Mouse (Mus musculus) ovary, adult 18-20 months (tissue): ENCODE measurements around the gene Twf1.
A peak's percentile ranks its signal among the peaks of the same experiment; 100 is the strongest.

ENCODE experiments used
- DNase-seq: peaks from one replicate; pipeline ENCODE4 v3.0.0; 2022; ENCODE audit warnings: low spot score, mixed read lengths

The Twf1 gene

GRCm38 (mm10) chr15:94572746-94573145 is 16.9 kb downstream of the Twf1 start:
- DNase-seq, result no peak

GRCm38 (mm10) chr15:94571501-94571900 is 18.2 kb downstream of the Twf1 start:
- DNase-seq, result no peak

- no peak for DNase-seq
These were observed 21.1 kb downstream of the Twf1 start for GRCm38 (mm10) chr15:94568496-94569182.

GRCm38 (mm10) chr15:94565854-94566253 is 23.8 kb downstream of the Twf1 start:
- DNase-seq, result no peak

- no peak for DNase-seq
These were observed 24.8 kb downstream of the Twf1 start for GRCm38 (mm10) chr15:94564909-94565308.

GRCm38 (mm10) chr15:94558895-94559656 is 30.6 kb downstream of the Twf1 start:
- DNase-seq, result no peak

- peak; percentile 28 for DNase-seq
These were observed 32.2 kb downstream of the Twf1 start for GRCm38 (mm10) chr15:94557442-94557841.

- DNase-seq, result no peak
These were observed 36.2 kb downstream of the Twf1 start for GRCm38 (mm10) chr15:94553536-94553935.

- no peak for DNase-seq
These were observed 44.8 kb downstream of the Twf1 start for GRCm38 (mm10) chr15:94544844-94545243.

GRCm38 (mm10) chr15:94544052-94544636 is 45.5 kb downstream of the Twf1 start:
- DNase-seq, result no peak

GRCm38 (mm10) chr15:94543409-94544051 is 46.2 kb downstream of the Twf1 start, which contains the start of the genes Pus7l and Irak4:
Gene Pus7l (minus strand): TSS chr15:94543547.
Gene Irak4 (plus strand): TSS chr15:94543643.
- peak; percentile 89 for DNase-seq

GRCm38 (mm10) chr15:94542567-94543408 is 46.9 kb downstream of the Twf1 start:
- no peak for DNase-seq

- DNase-seq, result no peak
These were observed 50.4 kb downstream of the Twf1 start for GRCm38 (mm10) chr15:94539296-94539695.

GRCm38 (mm10) chr15:94535521-94535920 is 54.2 kb downstream of the Twf1 start:
- DNase-seq, result no peak

GRCm38 (mm10) chr15:94532956-94533355 is 56.7 kb downstream of the Twf1 start:
- DNase-seq, result no peak

GRCm38 (mm10) chr15:94532306-94532705 is 57.4 kb downstream of the Twf1 start:
- DNase-seq, result no peak

GRCm38 (mm10) chr15:94530519-94530918 is 59.2 kb downstream of the Twf1 start:
- no peak for DNase-seq
